Mouse (Mus musculus): ENCODE measurements around the gene Mrpl4.

Gene Mrpl4

DNA sequence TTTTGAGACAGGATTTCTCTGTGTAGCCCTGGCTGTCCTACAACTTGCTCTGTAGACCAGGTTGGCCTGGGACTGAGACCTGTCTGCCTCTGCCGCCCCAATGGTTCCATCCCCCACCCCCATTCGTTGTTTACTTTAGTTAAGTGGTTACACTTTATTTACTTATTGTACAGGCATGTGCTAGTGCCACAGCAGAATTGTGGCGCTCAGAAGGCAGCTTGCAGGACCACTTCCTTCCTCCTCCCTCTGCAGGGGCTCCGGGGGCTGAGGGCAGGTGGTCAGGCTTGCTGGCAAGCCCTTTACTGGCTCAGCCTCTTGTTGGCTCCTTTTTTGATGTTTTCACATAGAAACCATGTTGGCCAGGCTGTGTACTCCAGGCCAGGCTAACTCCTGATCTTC is 14.6 kb downstream of the Mrpl4 start:
- no peak for DNase-seq (ENCODE audit: inconsistent ontology term)

DNA sequence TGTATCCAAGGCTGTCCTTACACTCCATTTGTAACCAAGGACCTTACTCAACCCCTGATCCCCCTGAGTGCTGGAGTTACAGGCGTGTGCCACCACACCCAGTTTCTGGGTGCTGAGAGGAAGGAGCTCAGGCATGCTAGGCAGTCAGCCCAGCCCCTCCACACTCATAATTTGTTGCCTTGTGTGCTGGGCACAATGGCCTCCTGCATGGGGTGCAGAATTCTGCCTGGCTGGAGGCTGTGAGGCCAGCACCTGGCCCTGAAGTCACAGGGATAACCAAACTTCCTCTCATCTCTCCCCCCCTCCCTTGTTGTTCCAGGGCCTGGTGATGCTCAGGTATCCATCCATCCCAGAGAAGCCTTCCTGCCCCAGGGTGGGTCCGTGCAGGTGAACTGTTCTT is 16.1 kb downstream of the Mrpl4 start:
- no peak for DNase-seq (ENCODE audit: inconsistent ontology term)

DNA sequence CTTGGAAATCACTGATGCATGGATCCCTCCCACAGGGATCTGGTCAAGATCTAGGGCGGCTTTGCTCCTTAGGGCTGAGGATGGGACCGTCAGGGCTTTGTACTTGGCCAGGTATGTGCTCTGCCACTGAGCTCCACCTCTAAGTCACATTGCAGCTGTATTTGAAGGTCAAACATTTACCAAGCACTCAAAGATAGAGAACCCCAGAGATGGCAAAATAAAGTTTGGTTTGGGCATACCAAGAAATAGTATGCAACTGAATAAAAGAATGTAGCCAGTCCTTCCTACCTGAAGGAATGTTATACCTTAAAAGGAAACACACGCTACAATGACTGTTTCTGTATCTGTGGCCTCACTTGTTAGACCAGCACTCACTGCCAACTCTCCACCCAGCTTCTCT is 18.8 kb downstream of the Mrpl4 start:
- DNase-seq (ENCODE audit: inconsistent ontology term) = no peak

DNA sequence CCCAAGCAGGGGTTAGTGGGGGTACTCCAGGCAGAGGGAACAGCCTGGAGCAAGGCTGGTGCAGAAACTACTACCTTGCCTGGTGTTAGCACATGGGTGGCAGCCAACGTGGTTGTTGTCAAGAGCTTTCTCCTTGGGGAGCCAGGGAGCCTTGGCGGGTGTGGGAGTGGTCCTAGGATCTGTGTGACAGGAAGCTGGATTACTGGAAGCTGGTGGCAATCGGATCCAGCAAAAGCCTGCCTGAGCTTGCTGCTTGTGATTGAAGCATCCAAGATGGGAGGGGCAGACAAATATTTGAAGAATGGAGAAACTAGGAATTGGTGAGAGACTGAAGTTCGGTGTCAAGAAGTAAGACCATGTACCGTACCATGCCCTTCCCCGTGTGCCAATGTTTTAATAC is 19.8 kb downstream of the Mrpl4 start:
- no peak for DNase-seq (ENCODE audit: inconsistent ontology term)

DNA sequence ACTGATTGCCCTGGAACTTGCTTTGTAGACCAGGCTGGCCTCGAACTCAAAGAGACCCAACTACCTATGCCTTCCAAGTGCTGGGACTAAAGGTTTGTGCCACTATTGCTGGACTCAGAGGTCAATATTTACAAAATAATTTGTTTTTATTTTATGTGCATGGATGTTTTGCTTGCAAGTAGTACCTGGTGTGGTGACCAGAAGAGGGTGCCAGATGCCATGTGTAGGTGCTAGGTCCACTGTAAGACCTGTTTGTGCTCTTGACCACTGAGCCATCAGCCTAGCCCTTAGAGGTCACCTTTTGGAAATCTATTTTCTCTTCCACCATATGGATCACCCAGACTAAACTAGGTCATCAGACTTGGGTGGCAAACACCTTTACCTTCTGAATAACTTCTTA is 20.2 kb downstream of the Mrpl4 start:
- DNase-seq (ENCODE audit: inconsistent ontology term) = no peak

DNA sequence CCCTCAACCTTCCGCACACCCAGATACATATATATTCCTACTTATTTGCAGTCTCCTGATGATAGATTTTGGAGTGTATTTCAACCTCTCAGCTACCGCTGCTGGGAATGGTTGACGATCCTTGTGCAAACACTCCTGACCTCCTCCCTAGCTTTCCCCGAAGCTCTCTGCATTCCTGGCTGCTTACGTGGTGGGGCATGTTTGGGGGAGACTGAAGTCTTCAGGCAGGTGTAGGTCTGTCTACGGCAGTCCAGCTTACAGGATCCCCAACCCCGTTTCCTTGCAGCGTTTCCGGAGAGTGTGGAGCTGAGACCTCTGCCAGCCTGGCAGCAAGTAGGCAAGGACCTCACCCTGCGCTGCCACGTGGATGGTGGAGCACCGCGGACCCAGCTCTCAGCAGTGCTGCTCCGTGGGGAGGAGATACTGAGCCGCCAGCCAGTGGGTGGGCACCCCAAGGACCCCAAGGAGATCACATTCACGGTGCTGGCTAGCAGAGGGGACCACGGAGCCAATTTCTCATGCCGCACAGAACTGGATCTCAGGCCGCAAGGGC is 22.8 kb downstream of the Mrpl4 start:
- no peak for DNase-seq (ENCODE audit: inconsistent ontology term)

DNA sequence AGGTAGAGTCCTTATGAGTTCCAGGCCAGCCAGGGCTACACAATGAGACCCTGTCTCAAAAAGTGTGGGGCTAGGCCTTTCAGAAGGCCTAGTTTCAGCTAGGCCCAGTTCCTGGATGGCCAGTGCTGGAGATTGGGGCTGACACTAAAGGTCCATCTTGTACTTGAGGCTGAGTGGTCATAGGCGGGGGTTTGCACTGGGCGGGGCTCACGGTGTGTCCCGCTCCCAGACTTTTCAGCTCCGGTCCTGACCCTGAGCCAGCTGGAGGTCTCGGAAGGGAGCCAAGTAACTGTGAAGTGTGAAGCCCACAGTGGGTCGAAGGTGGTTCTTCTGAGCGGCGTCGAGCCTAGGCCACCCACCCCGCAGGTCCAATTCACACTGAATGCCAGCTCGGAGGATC is 24.3 kb downstream of the Mrpl4 start:
- no peak for DNase-seq (ENCODE audit: inconsistent ontology term)

DNA sequence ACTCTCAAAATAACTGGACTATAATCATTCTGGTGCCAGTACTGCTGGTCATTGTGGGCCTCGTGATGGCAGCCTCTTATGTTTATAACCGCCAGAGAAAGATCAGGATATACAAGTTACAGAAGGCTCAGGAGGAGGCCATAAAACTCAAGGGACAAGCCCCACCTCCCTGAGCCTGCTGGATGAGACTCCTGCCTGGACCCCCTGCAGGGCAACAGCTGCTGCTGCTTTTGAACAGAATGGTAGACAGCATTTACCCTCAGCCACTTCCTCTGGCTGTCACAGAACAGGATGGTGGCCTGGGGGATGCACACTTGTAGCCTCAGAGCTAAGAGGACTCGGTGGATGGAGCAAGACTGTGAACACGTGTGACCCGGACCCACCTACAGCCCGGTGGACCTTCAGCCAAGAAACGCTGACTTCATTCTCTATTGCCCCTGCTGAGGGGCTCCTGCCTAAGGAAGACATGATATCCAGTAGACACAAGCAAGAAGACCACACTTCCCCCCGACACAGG is 25.3 kb downstream of the Mrpl4 start:
- no peak for DNase-seq (ENCODE audit: inconsistent ontology term)

DNA sequence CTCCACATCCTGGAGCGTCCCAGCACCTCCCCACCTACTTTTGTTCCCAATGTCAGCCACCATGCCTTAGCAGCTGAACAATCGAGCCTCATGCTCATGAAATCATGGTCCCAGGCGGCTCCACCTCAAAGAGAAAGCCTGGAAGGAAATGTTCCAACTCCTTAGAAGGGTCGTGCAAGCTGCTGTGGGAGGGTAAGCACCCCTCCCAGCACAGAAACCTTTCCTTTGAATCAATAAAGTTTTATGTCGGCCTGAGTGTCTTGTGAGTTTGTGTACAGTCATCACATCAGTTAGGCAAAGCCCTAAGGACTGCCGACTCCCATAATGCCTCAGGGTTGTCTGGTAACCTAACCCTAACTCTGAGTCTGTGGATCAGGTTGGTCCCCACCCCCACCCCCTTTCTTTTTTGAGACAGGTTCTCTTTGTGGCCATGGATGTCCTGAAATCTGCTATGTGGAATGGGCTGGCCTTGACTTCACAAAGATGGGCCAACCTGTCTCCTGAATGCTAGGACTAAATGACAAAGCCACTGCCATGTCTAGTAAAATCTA is 26.1 kb downstream of the Mrpl4 start:
- no peak for DNase-seq (ENCODE audit: inconsistent ontology term)

DNA sequence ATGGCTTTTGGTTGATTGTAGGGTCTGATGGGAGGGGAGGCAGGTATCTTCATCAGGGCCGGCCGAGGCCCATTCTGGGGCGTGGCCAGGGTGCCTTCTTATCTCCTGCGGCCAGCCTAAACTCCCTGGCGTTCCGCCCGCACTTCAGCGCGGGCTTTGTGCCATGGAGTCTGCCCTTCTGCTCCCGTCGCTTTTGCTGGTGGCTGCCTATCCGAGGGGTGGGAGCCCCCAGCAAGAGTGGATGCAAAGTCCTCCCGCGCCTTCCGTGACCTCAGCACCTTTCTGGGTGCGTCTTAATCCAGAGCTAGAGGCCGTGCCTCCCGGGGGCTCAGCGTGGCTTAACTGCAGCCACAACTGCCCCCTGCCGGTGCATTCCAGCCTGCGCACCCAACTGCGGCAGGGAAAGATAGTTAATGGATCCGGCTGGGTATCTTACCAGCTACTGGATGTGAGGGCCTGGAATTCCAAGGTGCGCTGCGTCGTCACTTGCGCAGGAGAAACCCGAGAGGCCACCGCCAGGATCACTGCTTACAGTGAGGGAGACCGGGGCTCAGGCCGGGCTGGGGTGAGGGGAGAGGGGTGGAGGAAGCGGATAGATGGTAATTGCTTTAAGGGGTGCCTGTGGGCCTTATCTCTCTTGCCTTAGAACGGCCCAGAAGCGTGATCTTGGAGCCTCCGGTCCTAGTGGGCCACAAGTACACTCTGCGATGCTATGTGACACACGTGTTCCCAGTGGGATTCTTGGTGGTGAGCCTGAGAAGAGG is 26.9 kb downstream of the Mrpl4 start, which contains the start of gene Icam4:
Gene Icam4, plus strand, starts transcription at position 83 of the 764 bp plus-strand sequence.
- DNase-seq (ENCODE audit: inconsistent ontology term) = peak; percentile 75

DNA sequence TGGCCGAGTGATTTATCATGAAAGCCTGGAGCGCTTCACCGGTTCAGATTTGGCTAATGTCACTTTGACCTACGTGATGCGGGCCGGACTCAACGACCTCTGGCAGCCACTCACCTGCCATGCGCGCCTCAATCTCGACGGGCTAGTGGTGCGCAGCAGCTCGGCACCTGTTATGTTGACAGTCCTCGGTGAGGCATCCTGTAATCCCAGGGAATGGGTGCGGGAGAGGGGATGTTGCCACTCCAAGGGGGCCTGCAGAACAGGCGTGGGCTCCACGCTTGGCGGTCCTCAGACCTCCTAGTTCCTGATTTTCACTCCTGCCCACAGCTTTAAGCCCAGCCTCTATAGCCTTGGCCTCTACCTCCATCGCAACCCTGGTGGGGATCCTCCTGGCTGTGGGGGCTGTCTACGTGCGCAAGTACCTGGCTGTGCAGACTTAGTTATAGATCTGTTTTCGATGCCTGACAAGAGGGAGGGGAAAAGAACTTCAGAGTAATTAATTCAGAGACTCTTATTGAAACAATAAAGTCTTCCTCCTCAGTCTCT is 27.6 kb downstream of the Mrpl4 start:
- DNase-seq (ENCODE audit: inconsistent ontology term) = no peak

DNA sequence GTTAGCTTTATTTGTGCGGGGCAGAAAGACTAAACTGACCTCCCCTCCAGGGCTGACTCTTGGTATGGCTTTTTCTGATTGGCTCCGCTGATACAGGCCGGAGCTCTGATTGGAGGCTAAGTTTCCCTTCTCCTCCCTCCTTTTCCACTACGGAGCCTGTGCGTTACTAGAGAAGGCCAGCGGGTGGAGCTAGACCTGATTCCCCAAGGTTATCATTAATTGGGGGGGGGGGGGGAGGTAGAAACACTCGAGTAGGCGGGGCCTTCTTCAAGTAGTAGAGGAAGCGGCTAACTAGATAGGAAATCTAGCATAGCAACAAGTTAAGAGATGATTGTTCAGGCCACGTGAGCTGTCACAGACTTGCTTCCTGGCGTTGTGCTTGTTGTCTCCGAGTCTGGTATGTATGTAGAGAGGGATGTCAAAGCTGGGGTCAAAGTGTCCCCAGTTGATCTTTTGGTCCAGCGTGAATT is 28.3 kb downstream of the Mrpl4 start:
- peak; percentile 93 for DNase-seq (ENCODE audit: inconsistent ontology term)

DNA sequence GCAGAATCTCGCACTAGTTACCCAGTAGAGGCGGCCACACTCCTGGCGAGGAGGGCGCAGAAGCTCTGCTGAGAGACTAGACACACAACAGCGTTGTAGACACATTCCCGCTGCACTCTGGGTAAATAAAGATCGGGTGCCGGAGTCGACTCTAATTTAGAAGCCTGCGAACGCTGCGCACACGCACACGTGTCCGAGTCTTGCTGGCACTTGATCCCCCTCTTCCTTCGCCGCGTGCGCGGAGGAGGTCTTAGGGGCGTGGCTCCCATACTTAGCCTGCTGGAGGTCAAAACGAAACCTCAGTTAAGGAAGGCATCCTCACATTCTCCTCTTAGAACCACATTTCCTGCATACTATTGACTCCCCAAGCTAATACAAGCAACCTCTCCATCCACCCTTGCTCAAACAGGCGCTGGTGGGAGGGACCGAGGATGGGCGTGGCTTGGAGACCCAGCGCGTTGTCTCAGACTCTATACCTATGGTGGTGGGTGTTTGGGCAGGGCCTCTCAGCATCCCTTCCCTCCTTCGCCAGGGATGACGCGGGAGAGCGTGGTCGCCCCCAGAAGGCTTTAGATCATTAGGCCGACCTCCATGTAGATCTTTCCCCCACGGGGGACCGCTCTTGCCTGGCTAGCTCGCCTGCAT is 28.8 kb downstream of the Mrpl4 start:
- peak; percentile 79 for DNase-seq (ENCODE audit: inconsistent ontology term)

DNA sequence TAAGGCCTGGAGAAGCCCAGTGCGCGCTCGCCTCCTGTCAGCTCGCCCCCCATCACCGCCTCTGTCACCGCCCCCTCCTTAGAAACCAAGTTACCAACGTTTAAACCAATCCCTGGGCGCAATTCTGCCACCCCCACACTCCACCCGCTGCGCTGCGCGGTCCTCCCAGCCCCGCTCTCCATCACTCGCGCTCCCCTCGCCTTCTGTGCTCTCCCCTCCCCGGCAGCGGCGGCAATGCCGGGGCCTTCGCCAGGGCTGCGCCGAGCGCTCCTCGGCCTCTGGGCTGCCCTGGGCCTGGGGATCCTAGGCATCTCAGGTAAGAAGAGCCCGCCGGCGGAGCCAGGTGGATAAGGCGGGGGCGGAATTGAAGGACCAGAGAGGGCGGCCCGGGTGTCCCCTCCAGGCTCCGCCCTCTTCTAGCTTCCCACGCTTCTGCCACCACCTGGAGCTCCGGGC is 29.4 kb downstream of the Mrpl4 start, which contains the start of gene Icam5:
Gene Icam5, plus strand, starts transcription at position 178 of the 456 bp plus-strand sequence.
- DNase-seq (ENCODE audit: inconsistent ontology term) = peak; percentile 59

DNA sequence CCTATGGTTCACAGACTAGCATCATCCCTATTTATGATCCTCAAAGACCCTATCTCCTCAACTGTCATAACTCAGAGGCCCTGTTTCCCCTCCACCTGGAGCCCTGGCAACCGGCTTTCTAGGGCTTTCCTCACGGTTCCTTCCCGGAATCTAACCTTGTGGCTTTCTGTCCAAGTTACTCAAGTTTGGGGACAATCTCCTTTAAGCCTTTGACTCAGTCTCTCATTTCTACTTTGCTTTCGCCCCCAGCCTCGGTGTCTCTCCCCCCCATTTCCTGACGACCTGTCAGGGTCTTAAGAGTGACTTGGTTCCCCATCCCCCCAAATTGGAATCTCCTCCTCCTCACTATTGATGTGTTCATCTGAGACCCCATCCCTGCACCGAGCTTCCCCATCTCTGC is 30.0 kb downstream of the Mrpl4 start:
- no peak for DNase-seq (ENCODE audit: inconsistent ontology term)

DNA sequence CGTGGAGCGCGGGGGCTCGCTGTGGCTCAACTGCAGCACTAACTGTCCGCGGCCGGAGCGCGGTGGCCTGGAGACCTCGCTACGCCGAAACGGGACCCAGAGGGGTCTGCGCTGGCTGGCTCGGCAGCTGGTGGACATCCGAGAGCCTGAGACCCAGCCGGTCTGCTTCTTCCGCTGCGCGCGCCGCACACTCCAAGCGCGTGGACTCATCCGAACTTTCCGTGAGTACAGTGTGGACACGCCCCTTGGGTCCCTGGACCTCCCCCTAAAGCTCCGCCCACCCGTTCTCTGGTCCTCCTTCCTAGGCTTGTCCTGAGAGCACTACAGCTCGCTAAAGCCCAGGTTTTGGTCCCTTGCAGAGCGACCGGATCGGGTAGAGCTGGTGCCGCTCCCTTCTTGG is 30.6 kb downstream of the Mrpl4 start:
- peak; percentile 95 for DNase-seq (ENCODE audit: inconsistent ontology term)

DNA sequence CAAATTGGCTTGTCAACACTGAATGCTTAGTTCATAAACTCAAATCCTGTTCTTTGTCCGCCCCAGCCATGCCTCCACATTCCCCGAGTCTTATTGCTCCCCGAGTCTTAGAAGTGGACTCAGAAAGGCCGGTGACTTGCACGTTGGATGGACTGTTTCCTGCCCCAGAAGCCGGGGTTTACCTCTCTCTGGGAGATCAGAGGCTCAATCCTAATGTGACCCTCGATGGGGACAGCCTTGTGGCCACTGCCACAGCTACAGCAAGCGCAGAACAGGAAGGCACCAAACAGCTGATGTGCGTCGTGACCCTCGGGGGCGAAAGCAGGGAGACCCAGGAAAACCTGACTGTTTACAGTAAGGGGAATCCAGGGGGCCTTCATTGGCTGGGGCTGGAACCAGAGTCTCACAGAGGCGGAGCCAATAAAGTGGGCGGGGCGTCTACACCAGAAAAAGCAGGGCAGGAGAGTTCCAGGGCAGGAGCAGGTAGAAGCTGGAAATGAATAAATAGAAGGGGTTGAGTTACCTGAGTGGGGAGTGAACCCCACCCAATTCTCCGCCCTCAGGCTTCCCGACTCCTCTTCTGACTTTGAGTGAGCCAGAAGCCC is 32.0 kb downstream of the Mrpl4 start:
- DNase-seq (ENCODE audit: inconsistent ontology term) = no peak

DNA sequence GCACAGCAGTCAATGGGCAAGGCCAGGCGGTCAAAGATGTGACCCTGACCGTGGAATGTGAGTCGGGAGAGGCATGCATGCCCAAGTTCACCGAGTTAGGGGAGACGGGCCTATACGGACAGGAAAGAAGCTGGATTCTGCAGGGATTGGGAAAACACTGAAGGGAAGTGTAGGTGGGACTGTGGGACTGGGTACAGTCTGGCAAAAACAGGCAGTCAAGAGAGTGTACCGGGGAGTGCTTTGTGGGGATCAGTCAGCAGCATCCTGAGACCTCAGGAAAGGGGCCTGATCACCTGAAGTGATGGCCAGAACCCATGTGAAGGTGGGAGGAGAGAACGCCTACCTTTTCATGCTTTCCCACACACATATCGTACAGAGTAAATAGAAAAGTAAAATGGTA is 33.0 kb downstream of the Mrpl4 start:
- no peak for DNase-seq (ENCODE audit: inconsistent ontology term)

DNA sequence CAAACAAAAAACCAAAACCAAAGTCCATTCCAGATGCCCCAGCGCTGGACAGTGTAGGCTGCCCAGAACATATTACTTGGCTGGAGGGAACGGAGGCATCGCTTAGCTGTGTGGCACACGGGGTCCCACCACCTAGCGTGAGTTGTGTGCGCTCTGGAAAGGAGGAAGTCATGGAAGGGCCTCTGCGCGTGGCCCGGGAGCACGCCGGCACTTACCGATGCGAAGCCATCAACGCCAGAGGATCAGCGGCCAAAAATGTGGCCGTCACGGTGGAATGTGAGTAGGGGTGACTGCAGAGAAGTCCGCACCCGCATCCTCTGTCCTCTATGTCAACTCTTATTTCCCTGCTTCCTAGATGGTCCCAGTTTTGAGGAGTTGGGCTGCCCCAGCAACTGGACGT is 33.6 kb downstream of the Mrpl4 start:
- DNase-seq (ENCODE audit: inconsistent ontology term) = no peak

DNA sequence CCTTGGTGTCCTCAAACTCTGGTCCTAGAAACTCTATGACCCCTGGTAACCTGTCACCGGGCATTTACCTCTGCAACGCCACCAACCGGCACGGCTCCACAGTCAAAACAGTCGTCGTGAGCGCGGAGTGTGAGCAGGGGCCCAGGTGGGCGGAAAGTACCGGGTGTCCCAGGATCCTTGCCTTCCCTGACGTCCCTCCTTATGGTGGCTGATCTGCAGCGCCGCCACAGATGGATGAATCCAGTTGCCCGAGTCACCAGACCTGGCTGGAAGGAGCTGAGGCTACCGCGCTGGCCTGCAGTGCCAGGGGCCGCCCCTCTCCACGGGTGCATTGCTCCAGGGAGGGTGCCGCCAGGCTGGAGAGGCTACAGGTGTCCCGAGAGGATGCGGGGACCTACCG is 34.1 kb downstream of the Mrpl4 start:
- no peak for DNase-seq (ENCODE audit: inconsistent ontology term)

DNA sequence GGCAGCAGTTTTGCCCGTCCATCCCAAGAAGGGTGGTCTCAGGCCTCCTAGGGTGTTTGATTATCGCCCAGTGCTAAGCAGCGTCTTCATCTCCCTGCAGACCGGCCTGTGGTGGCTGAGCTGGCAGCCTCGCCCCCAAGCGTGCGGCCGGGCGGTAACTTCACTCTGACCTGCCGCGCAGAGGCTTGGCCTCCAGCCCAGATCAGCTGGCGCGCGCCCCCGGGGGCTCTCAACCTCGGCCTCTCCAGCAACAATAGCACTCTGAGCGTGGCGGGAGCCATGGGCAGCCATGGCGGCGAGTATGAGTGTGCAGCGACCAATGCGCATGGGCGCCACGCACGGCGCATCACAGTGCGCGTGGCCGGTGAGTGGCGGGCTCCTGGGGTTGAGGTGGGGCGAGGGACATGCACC is 34.9 kb downstream of the Mrpl4 start:
- DNase-seq (ENCODE audit: inconsistent ontology term) = peak; percentile 76

DNA sequence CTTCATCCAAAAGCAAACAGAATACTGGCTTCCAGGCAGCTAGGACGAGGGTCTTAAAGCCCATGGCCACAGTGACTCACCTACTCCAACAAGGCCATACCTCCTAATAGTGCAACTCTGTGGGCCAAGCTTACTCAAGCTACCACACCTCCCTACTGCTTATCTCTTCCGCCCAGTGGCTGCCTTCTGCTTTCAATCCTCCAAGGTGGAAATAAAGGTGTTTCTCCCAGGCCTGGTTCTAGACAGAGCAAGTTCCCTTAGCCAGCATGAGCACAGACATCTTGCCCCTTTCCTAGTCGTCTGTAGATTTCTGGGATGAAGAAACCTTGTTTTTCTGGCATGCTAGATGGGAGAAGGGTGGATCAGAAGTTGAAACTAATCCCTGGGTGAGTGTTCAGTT is 37.2 kb downstream of the Mrpl4 start:
- DNase-seq (ENCODE audit: inconsistent ontology term) = no peak
